In the genomic region with DNA sequence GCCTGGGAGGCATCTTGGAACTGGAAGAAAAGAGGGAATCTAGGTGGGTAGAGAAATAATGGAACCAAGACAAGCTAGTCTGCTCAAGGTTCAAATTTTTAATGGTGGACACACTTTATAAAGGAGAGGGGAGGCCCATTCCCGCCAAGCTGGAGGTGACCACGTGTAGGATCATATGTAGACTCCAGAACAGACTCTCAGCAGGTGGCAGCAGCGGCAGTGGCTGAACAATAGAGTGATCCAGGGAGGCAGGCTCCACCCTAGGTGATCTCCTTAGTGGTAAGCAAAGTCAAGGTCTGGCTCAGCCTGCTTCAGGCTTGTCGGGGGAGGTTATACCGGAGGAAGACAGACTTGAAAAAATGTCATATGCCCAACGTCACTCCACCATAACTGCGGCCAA, we compare ENCODE assay signal across 27 mouse cellular contexts. TPM values are rescaled to one million over a fixed set of nuclear protein-coding genes. Genes with fewer than 3 reads are reported as not detected.
"Had no signal": no experiment of that assay in that cellular context is flagged by ENCODE, and none has a peak within 500 bp of the region (broad histone marks: within the 10 kb centered on the region; RNA-seq: fewer than 3 reads in every experiment).

No protein-coding gene starts in this region.

RNA-seq across cellular contexts. Expression of a gene that starts 55.9 kb away (rescaled TPM):
- total RNA-seq: gastrocnemius, adult 2 months; gastrocnemius, postnatal 10 days; gastrocnemius, postnatal 25 days; gastrocnemius, postnatal 4 days; granulocyte monocyte progenitor cell, adult 5-6 weeks; heart, adult 2 months; heart, postnatal 14 days; heart, postnatal 36 days; hematopoietic stem cell, adult 5-6 weeks; layer of hippocampus, adult 2 months; left cerebral cortex, adult 2 months had no signal
- polyA plus RNA-seq: heart, adult 2 months; heart, embryonic 11.5 days; heart, embryonic 13.5 days; heart, embryonic 15.5 days; heart, postnatal 0 days; hindbrain, embryonic 11.5 days; hindbrain, embryonic 13.5 days; hindbrain, embryonic 15.5 days; hindbrain, postnatal 0 days; intestine, embryonic 14.5 days; intestine, embryonic 16.5 days; limb, embryonic 10.5 days; limb, embryonic 12.5 days; liver, embryonic 11.5 days; liver, embryonic 13.5 days; liver, embryonic 15.5 days; liver, postnatal 0 days had no signal
